Mouse (Mus musculus): ENCODE results near the gene Ctnnd1. TPM values are rescaled to one million over a fixed set of nuclear protein-coding genes. Genes with fewer than 3 reads are reported as not detected.

Gene Ctnnd1
- total and polyA plus RNA-seq, 3 experiments: 11.5 to 31.6 TPM; not detected in 1

DNA sequence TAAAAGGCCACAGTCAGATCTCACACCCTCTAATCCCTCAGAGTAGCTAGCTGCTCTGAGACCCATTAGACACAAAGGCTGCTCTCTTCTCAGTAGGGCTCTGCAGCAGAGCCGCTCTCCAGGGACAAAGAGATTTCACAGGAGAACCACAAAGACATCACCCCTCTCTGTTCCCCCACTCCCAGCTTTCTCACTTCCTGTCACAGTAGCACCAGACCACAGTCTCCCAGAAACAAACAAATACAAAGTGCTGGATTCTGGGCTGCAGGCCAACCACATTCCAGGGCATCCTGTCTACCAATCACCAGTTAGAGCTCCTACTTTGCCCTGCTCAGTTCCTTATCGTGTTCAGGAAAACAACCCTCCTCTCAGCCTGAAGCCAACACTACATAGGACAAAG is 15.0 kb downstream of the Ctnnd1 start:
- peaks cover 0 to 25% of the 10 kb centered on the region in 2 experiments; a peak in 3 of 4 replicates for H3K36me3 ChIP-seq (ENCODE audit: control insufficient read depth in 1 of 2, insufficient read depth in 2 of 2, low read length in 2 of 2)
- H3K9ac ChIP-seq (ENCODE audit: control insufficient read depth, low read depth, low read length, poor library complexity, severe bottlenecking): no peak overlapping the region
- H3K79me2 ChIP-seq (ENCODE audit: control insufficient read depth, insufficient read depth, low read length, poor library complexity): peaks cover 32% of the 10 kb centered on the region
- H3K4me1 ChIP-seq (ENCODE audit: control insufficient read depth in 1 of 2, insufficient read depth in 2 of 2, low read length in 2 of 2): peaks cover 20 to 22% of the 10 kb centered on the region in 2 experiments
- H3K4me3 ChIP-seq (ENCODE audit: control insufficient read depth in 1 of 2, insufficient read depth in 1 of 2, low read depth in 2 of 2, low read length in 2 of 2): no peak overlapping the region
- no peak overlapping the region for H3K27ac ChIP-seq (ENCODE audit: control insufficient read depth, low read depth, low read length)
- DNase-seq (ENCODE audit: low read depth, low spot score): no peak
- TF ChIP-seq NRF1 (IDR thresholded peaks at IDR 0.05; ENCODE audit: insufficient read depth, low read depth, low read length, poor library complexity, severe bottlenecking) (no peak), NELFE (IDR thresholded peaks at IDR 0.05; ENCODE audit: low read depth, low read length) (no peak), TAL1 (IDR thresholded peaks at IDR 0.05; ENCODE audit: low read length) (no peak), TBP (IDR thresholded peaks at IDR 0.05; ENCODE audit: low read depth, low read length) (no peak), MAZ (IDR thresholded peaks at IDR 0.05; ENCODE audit: low read depth, low read length) (no peak), CTCF (IDR thresholded peaks at IDR 0.05 in 2 of 3, conservative IDR thresholded peaks at IDR 0.05 in 1 of 3; ENCODE audit: control insufficient read depth in 1 of 3, insufficient read depth in 1 of 3, low read depth in 2 of 3, low read length in 3 of 3, poor library complexity in 1 of 3, severe bottlenecking in 1 of 3) (no peak), RAD21 (IDR thresholded peaks at IDR 0.05; ENCODE audit: low read depth, low read length) (no peak), EP300 (IDR thresholded peaks at IDR 0.05; ENCODE audit: low read depth in 1 of 2, low read length in 2 of 2) (no peak), POLR2AphosphoS5 (IDR thresholded peaks at IDR 0.05; ENCODE audit: borderline replicate concordance, low read depth, low read length) (no peak), USF2 (IDR thresholded peaks at IDR 0.05; ENCODE audit: borderline replicate concordance in 1 of 2, insufficient read depth in 1 of 2, low read depth in 1 of 2, low read length in 2 of 2) (no peak), UBTF (IDR thresholded peaks at IDR 0.05; ENCODE audit: borderline replicate concordance, insufficient read depth, low read depth, low read length) (no peak), ZKSCAN1 (IDR thresholded peaks at IDR 0.05; ENCODE audit: low read depth, low read length) (no peak), SIN3A (IDR thresholded peaks at IDR 0.05; ENCODE audit: low read length) (no peak), GATA1 (IDR thresholded peaks at IDR 0.05; ENCODE audit: low read depth, low read length) (no peak), ZC3H11A (IDR thresholded peaks at IDR 0.05; ENCODE audit: low read depth, low read length) (no peak), GABPA (IDR thresholded peaks at IDR 0.05; ENCODE audit: low read depth, low read length) (no peak), KAT2A (conservative IDR thresholded peaks at IDR 0.05; ENCODE audit: low read depth, low read length) (no peak), SMC3 (IDR thresholded peaks at IDR 0.05; ENCODE audit: low read depth, low read length) (no peak), HCFC1 (IDR thresholded peaks at IDR 0.05; ENCODE audit: low read depth, low read length) (no peak)
- no peaks in the 10 kb centered on the region for H3K9me3 ChIP-seq (replicated peaks; ENCODE audit: insufficient read depth, low read length)
- no peaks in the 10 kb centered on the region for H3K27me3 ChIP-seq (ENCODE audit: control insufficient read depth in 1 of 2, insufficient read depth in 2 of 2, low read length in 2 of 2)

DNA sequence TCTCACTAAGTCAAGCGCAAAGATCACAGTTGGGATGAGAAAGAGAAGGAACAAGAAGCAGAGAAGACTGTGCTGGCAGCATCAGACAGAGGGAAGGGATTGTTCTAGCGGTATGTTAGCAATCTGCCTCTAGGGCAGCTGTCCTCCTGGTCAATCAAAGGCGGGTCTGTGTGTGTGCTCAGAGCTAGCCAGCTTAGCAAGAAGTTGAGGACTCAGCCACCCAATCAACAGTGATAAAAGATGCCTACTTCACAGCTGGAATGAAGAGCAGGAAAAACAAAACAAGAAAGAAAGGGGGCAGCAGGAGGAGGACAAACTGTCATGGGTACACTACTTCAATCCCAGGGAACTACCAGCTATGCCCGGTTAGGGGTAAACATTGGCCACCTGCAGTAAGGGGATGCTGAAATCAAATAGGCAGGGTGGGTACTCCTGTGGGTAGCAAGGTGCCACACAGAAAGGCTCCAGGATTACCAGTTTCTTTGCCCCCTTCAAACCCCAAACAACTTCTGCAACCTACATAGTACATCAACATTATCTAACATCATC is 15.6 kb downstream of the Ctnnd1 start:
- Histone ChIP-seq H3K27me3 (ENCODE audit: control insufficient read depth in 1 of 2, insufficient read depth in 2 of 2, low read length in 2 of 2) (no peaks in the 10 kb centered on the region), H3K79me2 (ENCODE audit: control insufficient read depth, insufficient read depth, low read length, poor library complexity) (peaks cover 32% of the 10 kb centered on the region), H3K9ac (ENCODE audit: control insufficient read depth, low read depth, low read length, poor library complexity, severe bottlenecking) (no peak overlapping the region), H3K4me3 (ENCODE audit: control insufficient read depth in 1 of 2, insufficient read depth in 1 of 2, low read depth in 2 of 2, low read length in 2 of 2) (no peak overlapping the region), H3K9me3 (replicated peaks; ENCODE audit: insufficient read depth, low read length) (no peaks in the 10 kb centered on the region), H3K4me1 (ENCODE audit: control insufficient read depth in 1 of 2, insufficient read depth in 2 of 2, low read length in 2 of 2) (peaks cover 21 to 22% of the 10 kb centered on the region in 2 experiments), H3K36me3 (ENCODE audit: control insufficient read depth in 1 of 2, insufficient read depth in 2 of 2, low read length in 2 of 2) (peaks cover 0 to 25% of the 10 kb centered on the region in 2 experiments; a peak in 3 of 4 replicates), H3K27ac (ENCODE audit: control insufficient read depth, low read depth, low read length) (no peak overlapping the region)
- TF ChIP-seq POLR2AphosphoS2 (IDR thresholded peaks at IDR 0.05; ENCODE audit: low read length) (no peak), USF1 (IDR thresholded peaks at IDR 0.05; ENCODE audit: low read depth, low read length) (no peak), GATA1 (IDR thresholded peaks at IDR 0.05; ENCODE audit: low read depth, low read length) (no peak), JUND (IDR thresholded peaks at IDR 0.05; ENCODE audit: low read depth, low read length) (no peak), ETS1 (IDR thresholded peaks at IDR 0.05; ENCODE audit: low read depth, low read length) (no peak), ZKSCAN1 (IDR thresholded peaks at IDR 0.05; ENCODE audit: low read depth, low read length) (no peak), SIN3A (IDR thresholded peaks at IDR 0.05; ENCODE audit: low read length) (no peak), CHD1 (IDR thresholded peaks at IDR 0.05; ENCODE audit: low read depth, low read length) (no peak), CTCF (IDR thresholded peaks at IDR 0.05 in 2 of 3, conservative IDR thresholded peaks at IDR 0.05 in 1 of 3; ENCODE audit: control insufficient read depth in 1 of 3, insufficient read depth in 1 of 3, low read depth in 2 of 3, low read length in 3 of 3, poor library complexity in 1 of 3, severe bottlenecking in 1 of 3) (no peak)
- DNase-seq (ENCODE audit: low read depth, low spot score): no peak
